Comparison of ENCODE assay signal across 8 mouse cellular contexts in genomic region chr5:33782999-33783390, GRCm38 (mm10). TPM values are rescaled to one million over a fixed set of nuclear protein-coding genes. Genes with fewer than 3 reads are reported as not detected.
A peak's percentile ranks its signal among the peaks of the same experiment; 100 is the strongest.
DNase-seq lines count a peak whose midpoint lies in the region; ATAC-seq and TF ChIP-seq lines count a peak whose summit lies in the region.

No protein-coding gene starts in this region.

- ATAC-seq in heart, embryonic 15.5 days (replicated peaks; ENCODE audit: insufficient number of reproducible peaks, insufficient read depth, low FRiP score, low read depth): peak; percentile 51
- ATAC-seq in granulocyte monocyte progenitor cell, adult 5-6 weeks (replicated peaks; ENCODE audit: poor library complexity, severe bottlenecking): peak; percentile 15; the same call in 1 of the 2 replicates

- no peak for TF ChIP-seq POLR2A in MEL (IDR thresholded peaks at IDR 0.05; ENCODE audit: control insufficient read depth in 1 of 2, insufficient read depth in 1 of 2, low read depth in 1 of 2, low read length in 2 of 2, poor library complexity in 1 of 2)

- peak overlapping the region; percentile 92 for H3K9ac ChIP-seq in heart, embryonic 15.5 days
- H3K9ac ChIP-seq in MEL (ENCODE audit: control insufficient read depth, low read depth, low read length, poor library complexity, severe bottlenecking): peak overlapping the region; percentile 59

- peak overlapping the region; percentile 76 for H3K4me2 ChIP-seq in heart, embryonic 15.5 days

- H3K9me3 ChIP-seq in heart, embryonic 15.5 days (replicated peaks): no peaks in the 10 kb centered on the region
- H3K9me3 ChIP-seq in MEL (replicated peaks; ENCODE audit: insufficient read depth, low read length): no peaks in the 10 kb centered on the region

- peaks cover 20% of the 10 kb centered on the region for H3K4me1 ChIP-seq in heart, embryonic 15.5 days (replicated peaks)
- H3K4me1 ChIP-seq in MEL (ENCODE audit: control insufficient read depth in 1 of 2, insufficient read depth in 2 of 2, low read length in 2 of 2): peaks cover 3 to 19% of the 10 kb centered on the region in 2 experiments

- no peak for TF ChIP-seq RAD21 in MEL (IDR thresholded peaks at IDR 0.05; ENCODE audit: low read depth, low read length)

- no peaks in the 10 kb centered on the region for H3K36me3 ChIP-seq in heart, embryonic 15.5 days
- H3K36me3 ChIP-seq in MEL (ENCODE audit: control insufficient read depth in 1 of 2, insufficient read depth in 2 of 2, low read length in 2 of 2) (peaks cover 0 to 14% of the 10 kb centered on the region in 2 experiments; a peak in 2 of 4 replicates), macrophage (ENCODE audit: inconsistent target) (no peaks in the 10 kb centered on the region; the same call in 1 of the 2 replicates)

- H3K27me3 ChIP-seq in heart, embryonic 15.5 days: no peaks in the 10 kb centered on the region
- H3K27me3 ChIP-seq in MEL (ENCODE audit: control insufficient read depth in 1 of 2, insufficient read depth in 2 of 2, low read length in 2 of 2): 0 out of 4 replicates have a peak, but pooled peaks cover 0 to 2% of the 10 kb centered on the region in 2 experiments

- 10% methylated on average over 6 of the region's 6 CpGs for whole genome bisulfite sequencing in heart, embryonic 15.5 days
- 14% methylated on average over 6 of the region's 6 CpGs for WGBS in macrophage (ENCODE audit: missing documents)

- no peak for DNase-seq in heart, adult 9 months (ENCODE audit: low spot score in 2 of 2)
- no peak for DNase-seq in MEL (ENCODE audit: low read depth, low spot score)
- DNase-seq in urinary bladder, postnatal 10 days (ENCODE audit: low spot score): no peak
- no peak for DNase-seq in spleen, adult 18-20 months
- DNase-seq in cerebellum, postnatal 25 days: no peak

- TF ChIP-seq CTCF in MEL (IDR thresholded peaks at IDR 0.05 in 2 of 3, conservative IDR thresholded peaks at IDR 0.05 in 1 of 3; ENCODE audit: control insufficient read depth in 1 of 3, insufficient read depth in 1 of 3, low read depth in 2 of 3, low read length in 3 of 3, poor library complexity in 1 of 3, severe bottlenecking in 1 of 3): no peak

- TF ChIP-seq EP300 in MEL (IDR thresholded peaks at IDR 0.05; ENCODE audit: low read depth in 1 of 2, low read length in 2 of 2): no peak

- peak overlapping the region; percentile 98 for H3K4me3 ChIP-seq in heart, embryonic 15.5 days
- H3K4me3 ChIP-seq in MEL (ENCODE audit: control insufficient read depth in 1 of 2, insufficient read depth in 1 of 2, low read depth in 2 of 2, low read length in 2 of 2) (peak overlapping the region; percentile 75 to 85), macrophage (ENCODE audit: inconsistent target) (peak overlapping the region; percentile 27)

- peak overlapping the region; percentile 91 for H3K27ac ChIP-seq in heart, embryonic 15.5 days
- H3K27ac ChIP-seq in MEL (ENCODE audit: control insufficient read depth, low read depth, low read length) (no peak overlapping the region), macrophage (0 out of 2 replicates have a peak overlapping the region, but pooled peaks have one; percentile 5)

- H3K79me2 ChIP-seq in MEL (ENCODE audit: control insufficient read depth, insufficient read depth, low read length, poor library complexity) (peaks cover 19% of the 10 kb centered on the region), macrophage (ENCODE audit: inconsistent target) (peaks cover 36% of the 10 kb centered on the region)

TF ChIP-seq in MEL, 35 proteins besides CTCF, POLR2A, EP300 and RAD21:
- TF ChIP-seq SMC3 (IDR thresholded peaks at IDR 0.05; ENCODE audit: low read depth, low read length) (no peak), GATA1 (IDR thresholded peaks at IDR 0.05; ENCODE audit: low read depth, low read length) (no peak), HCFC1 (IDR thresholded peaks at IDR 0.05; ENCODE audit: low read depth, low read length) (no peak), MAFK (IDR thresholded peaks at IDR 0.05; ENCODE audit: borderline replicate concordance, low read depth, low read length) (no peak), MYC (IDR thresholded peaks at IDR 0.05; ENCODE audit: low read depth, low read length) (no peak), UBTF (IDR thresholded peaks at IDR 0.05; ENCODE audit: borderline replicate concordance, insufficient read depth, low read depth, low read length) (no peak), TCF12 (IDR thresholded peaks at IDR 0.05; ENCODE audit: low read depth, low read length) (no peak)

RNA-seq across cellular contexts. Expression of gene Letm1, which starts 0.4 kb away (rescaled TPM):
- 40.5 and 49.5 TPM in 2 replicates for polyA plus RNA-seq in heart, embryonic 15.5 days (2015; fragmentation: Nextera tagmentation; extraction: Ambion mirVana)
- total RNA-seq in MEL (2012; rRNA removed): 50.0 and 59.5 TPM in 2 replicates
- polyA plus RNA-seq in MEL (2012; ENCODE audit: insufficient read depth in 1 of 2, insufficient read length in 2 of 2, low read depth in 1 of 2, low replicate concordance in 2 of 2, missing spikeins in 1 of 2): 100 to 1,000 TPM; 119 to 127 TPM
- 24.5 and 25.3 TPM in 2 replicates for total RNA-seq in granulocyte monocyte progenitor cell, adult 5-6 weeks (2014; fragmentation: Nextera tagmentation)
- total RNA-seq in granulocyte monocyte progenitor cell, adult 5-6 weeks (2017): 19.9 and 22.3 TPM in 2 replicates
- total RNA-seq in macrophage (2018; cell fraction: chromatin; rRNA removed): 10 to 100 TPM; 12.1 to 78.8 (median 48.9) TPM
- 10 to 100 TPM; 16.9 to 31.6 (median 25.3) TPM for total RNA-seq in macrophage (2018; cell fraction: cytosol; rRNA removed)
- 10 to 100 TPM; 10.3 to 53.6 (median 30.1) TPM for total RNA-seq in macrophage (2018; cell fraction: nucleus; rRNA removed)
- 18.0 to 31.8 TPM (median 23.1 TPM) in 3 replicates for polyA plus RNA-seq in macrophage (2018)

RNA-seq across cellular contexts. Expression of gene Nsd2, which starts 37.5 kb away (rescaled TPM):
- polyA plus RNA-seq in heart, embryonic 15.5 days (2015; fragmentation: Nextera tagmentation; extraction: Ambion mirVana): 25.3 and 28.3 TPM in 2 replicates
- total RNA-seq in MEL (2012; rRNA removed): 82.5 and 102 TPM in 2 replicates
- polyA plus RNA-seq in MEL (2012; ENCODE audit: insufficient read depth in 1 of 2, insufficient read length in 2 of 2, low read depth in 1 of 2, low replicate concordance in 2 of 2, missing spikeins in 1 of 2) (100 to 1,000 TPM; 116 to 233 TPM), macrophage (2018) (12.0 to 50.3 TPM (median 18.1 TPM) in 3 replicates)
- total RNA-seq in granulocyte monocyte progenitor cell, adult 5-6 weeks (2014; fragmentation: Nextera tagmentation): 108 and 109 TPM in 2 replicates
- total RNA-seq in granulocyte monocyte progenitor cell, adult 5-6 weeks (2017): 108 and 136 TPM in 2 replicates
- 100 to 1,000 TPM in 14 of 26 experiments, 10 to 100 TPM in 12; 23.4 to 196 (median 106) TPM for total RNA-seq in macrophage (2018; cell fraction: chromatin; rRNA removed)
- total RNA-seq in macrophage (2018; cell fraction: cytosol; rRNA removed): 10 to 100 TPM; 13.8 to 29.0 (median 20.4) TPM
- 100 to 1,000 TPM in 4 of 26 experiments, 10 to 100 TPM in 22; 20.0 to 263 (median 70.2) TPM for total RNA-seq in macrophage (2018; cell fraction: nucleus; rRNA removed)

Comparison
In these comparisons a context has a peak if more than half of its experiments do, and no peak if none do; other contexts are left out.
1. H3K4me3 ChIP-seq: peak in every context shown above with its lines; median percentile 98 in heart, embryonic 15.5 days; 80 in MEL; 27 in macrophage.